Mouse (Mus musculus) ovary, postnatal 10 days (tissue): Measurements from ENCODE around the gene Pla2g10.
"Not testable (repeated sequence)": the region's sequence is repeated elsewhere in the genome, so short reads cannot be mapped to it uniquely, and the experiment has no call there.

Experiments
- DNase-seq: peaks from one replicate; pipeline ENCODE4 v3.0.0; 2022; ENCODE audit warnings: low spot score

Pla2g10 gene

GRCm38 (mm10) chr16:13730285-13731255 lies at the start of gene Pla2g10:
Gene Pla2g10, minus strand, starts transcription at chr16:13730983.
- DNase-seq, result no peak

GRCm38 (mm10) chr16:13774651-13775050 lies 43.9 kb upstream of the Pla2g10 start:
- DNase-seq, result not testable (repeated sequence)

GRCm38 (mm10) chr16:13774011-13774410 lies 43.2 kb upstream of the Pla2g10 start:
- not testable (repeated sequence) for DNase-seq

GRCm38 (mm10) chr16:13772051-13772450 lies 41.3 kb upstream of the Pla2g10 start:
- DNase-seq, result not testable (repeated sequence)

- DNase-seq, result not testable (repeated sequence)
These were observed 40.8 kb upstream of the Pla2g10 start for GRCm38 (mm10) chr16:13771603-13772002.

GRCm38 (mm10) chr16:13766367-13766766 lies 35.6 kb upstream of the Pla2g10 start:
- DNase-seq, result no peak

- no peak for DNase-seq
These were observed 33.7 kb upstream of the Pla2g10 start for GRCm38 (mm10) chr16:13764519-13764918.

- not testable (repeated sequence) for DNase-seq
These were observed 32.0 kb upstream of the Pla2g10 start for GRCm38 (mm10) chr16:13762807-13763206.

- DNase-seq, result no peak
These were observed 27.0 kb upstream of the Pla2g10 start for GRCm38 (mm10) chr16:13757823-13758222.

GRCm38 (mm10) chr16:13754400-13755190 lies 23.8 kb upstream of the Pla2g10 start:
- peak; percentile 82 for DNase-seq

- no peak for DNase-seq
These were observed 23.2 kb upstream of the Pla2g10 start for GRCm38 (mm10) chr16:13753986-13754385.

- DNase-seq, result no peak
These were observed 19.8 kb upstream of the Pla2g10 start for GRCm38 (mm10) chr16:13750626-13751025.

GRCm38 (mm10) chr16:13749981-13750380 lies 19.2 kb upstream of the Pla2g10 start:
- DNase-seq, result no peak

- no peak for DNase-seq
These were observed 18.5 kb upstream of the Pla2g10 start for GRCm38 (mm10) chr16:13749306-13749705.

- DNase-seq, result not testable (repeated sequence)
These were observed 18.0 kb upstream of the Pla2g10 start for GRCm38 (mm10) chr16:13748813-13749212.

GRCm38 (mm10) chr16:13748124-13748523 lies 17.3 kb upstream of the Pla2g10 start:
- DNase-seq, result no peak

- DNase-seq, result no peak
These were observed 16.9 kb upstream of the Pla2g10 start for GRCm38 (mm10) chr16:13747708-13748107.

- DNase-seq, result no peak
These were observed 10.1 kb upstream of the Pla2g10 start for GRCm38 (mm10) chr16:13740844-13741243.

- DNase-seq, result not testable (repeated sequence)
These were observed 8.3 kb upstream of the Pla2g10 start for GRCm38 (mm10) chr16:13739044-13739443.

- DNase-seq, result no peak
These were observed 5.2 kb upstream of the Pla2g10 start for GRCm38 (mm10) chr16:13735977-13736376.

- peak; percentile 48 for DNase-seq
These were observed 2.8 kb upstream of the Pla2g10 start for GRCm38 (mm10) chr16:13733518-13734137.

- DNase-seq, result no peak
These were observed 2.0 kb upstream of the Pla2g10 start for GRCm38 (mm10) chr16:13732786-13733185.
